Mouse (Mus musculus): ENCODE results near the gene Fa2h. TPM values are rescaled to one million over a fixed set of nuclear protein-coding genes. Genes with fewer than 3 reads are reported as not detected.
"Not testable (repeated sequence)": the region's sequence is repeated elsewhere in the genome, so short reads cannot be mapped to it uniquely, and the experiment has no call there.

Gene Fa2h
- total RNA-seq, 4 experiments from 2014 or later: 1.9 to 9.5 TPM; not detected in 2

DNA sequence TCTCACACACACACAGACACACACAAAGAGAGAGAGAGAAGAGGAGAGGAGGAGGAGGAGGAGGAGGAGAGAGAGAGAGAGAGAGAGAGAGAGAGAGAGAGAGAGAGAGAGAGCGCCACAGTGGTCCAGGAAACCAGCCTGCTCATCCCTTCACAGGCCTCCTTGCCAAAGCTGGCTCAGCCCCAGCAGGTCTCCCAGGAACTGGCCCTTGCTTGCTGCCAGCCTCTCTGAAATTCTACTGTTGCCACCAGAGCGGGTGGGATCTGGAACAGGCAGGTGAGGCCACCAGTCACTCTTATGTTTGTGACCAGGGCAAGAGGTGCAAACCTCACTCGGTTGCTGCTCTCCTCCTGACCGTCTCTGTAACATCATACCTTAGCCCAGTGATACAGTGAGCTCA, 36.2 kb downstream of the Fa2h start:
- no peak for DNase-seq

DNA sequence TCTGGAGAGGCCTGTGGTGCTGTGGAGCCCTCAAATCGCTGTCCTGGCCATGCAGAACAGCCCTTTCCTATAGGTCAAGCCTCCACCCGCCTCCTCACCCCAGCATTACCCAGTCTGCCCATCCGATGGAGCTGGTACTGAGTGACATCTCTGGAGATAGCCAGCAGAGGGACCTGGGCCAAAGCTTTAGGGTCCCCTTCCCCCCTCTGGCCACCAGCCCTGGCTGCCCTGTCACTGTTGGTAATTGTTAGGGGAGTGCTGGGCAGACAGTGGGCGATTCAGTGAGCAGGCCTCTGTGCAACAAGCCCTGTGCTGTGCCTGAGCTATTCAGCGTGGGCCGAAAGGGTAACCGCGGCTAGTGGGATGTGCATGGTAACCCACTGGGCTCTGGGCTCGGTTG, 40.1 kb downstream of the Fa2h start:
- no peak for DNase-seq

DNA sequence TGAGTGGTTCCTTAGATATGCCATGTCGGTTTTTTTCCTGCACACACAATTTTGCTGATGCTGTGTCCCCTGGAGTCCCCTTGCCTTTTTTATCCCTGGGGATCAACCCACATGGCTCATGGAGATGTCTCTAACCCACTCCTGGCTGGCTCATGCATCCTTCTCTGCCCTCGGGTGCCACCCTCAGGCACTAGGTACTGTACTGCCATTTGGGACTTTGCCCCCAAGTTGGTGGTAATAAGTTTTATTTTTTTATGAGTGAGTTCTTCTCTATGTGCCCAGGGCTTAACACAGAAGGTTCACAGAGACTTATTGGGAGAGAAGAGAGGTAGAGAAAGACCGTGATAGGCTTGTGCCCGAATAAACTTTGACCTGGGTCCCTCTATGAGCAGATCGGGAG, 41.3 kb downstream of the Fa2h start:
- DNase-seq: no peak

DNA sequence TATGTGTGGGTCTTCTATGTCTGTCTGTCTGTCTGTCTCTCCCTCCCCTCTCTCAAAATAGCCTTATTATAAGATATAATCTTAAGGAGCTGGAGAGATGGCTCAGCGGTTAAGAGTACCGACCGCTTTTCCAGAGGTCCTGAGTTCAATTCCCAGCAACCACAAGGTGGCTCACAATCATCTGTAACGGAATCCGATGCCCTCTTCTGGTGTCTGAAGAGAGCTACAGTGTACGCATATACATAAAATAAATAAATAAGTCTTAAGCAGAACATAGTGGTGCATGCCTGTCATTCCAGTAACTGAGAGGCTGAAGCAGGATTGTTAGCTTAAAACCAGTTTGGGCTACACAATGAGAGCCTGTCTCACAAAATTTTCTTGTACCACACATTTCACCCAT, 43.0 kb downstream of the Fa2h start:
- no peak for DNase-seq

DNA sequence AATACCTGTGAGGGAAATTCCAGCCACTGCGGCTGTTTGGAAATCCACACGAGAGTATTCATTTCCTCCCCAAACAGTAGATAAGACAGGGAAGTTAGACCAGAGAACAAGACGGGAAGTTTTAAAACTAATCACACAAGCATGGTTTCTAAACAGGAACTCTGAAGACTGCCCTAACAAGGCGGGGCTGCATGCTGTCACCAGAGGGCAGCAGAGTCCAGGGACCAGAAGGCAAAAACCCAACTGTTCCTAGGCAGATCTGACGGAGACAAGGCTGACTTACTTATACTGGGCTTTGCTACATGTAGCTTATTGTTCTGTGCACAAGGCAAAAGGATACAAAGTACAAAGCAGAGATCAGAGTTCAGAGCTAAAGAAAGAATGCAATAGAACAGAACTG, 50.4 kb downstream of the Fa2h start:
- peak; percentile 76 for DNase-seq

DNA sequence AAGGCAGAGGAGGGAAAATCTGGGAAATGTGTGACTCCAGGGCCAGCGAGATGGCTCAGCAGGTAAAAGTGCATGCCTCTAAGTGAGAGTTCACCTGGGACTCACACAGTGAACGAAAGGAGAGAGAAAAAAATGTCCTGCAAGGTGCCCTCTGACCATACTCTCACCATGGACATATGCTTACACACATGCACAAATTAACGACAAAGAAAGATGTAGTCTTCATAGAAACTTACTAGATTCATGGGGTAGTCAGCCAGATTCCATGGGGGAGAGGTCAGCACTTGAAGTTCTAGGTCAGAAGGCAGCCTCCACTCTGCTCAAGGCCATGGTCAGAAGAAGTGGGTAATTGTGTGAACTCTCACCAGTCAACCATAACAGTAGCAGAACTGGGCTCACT, 53.4 kb downstream of the Fa2h start:
- no peak for DNase-seq

DNA sequence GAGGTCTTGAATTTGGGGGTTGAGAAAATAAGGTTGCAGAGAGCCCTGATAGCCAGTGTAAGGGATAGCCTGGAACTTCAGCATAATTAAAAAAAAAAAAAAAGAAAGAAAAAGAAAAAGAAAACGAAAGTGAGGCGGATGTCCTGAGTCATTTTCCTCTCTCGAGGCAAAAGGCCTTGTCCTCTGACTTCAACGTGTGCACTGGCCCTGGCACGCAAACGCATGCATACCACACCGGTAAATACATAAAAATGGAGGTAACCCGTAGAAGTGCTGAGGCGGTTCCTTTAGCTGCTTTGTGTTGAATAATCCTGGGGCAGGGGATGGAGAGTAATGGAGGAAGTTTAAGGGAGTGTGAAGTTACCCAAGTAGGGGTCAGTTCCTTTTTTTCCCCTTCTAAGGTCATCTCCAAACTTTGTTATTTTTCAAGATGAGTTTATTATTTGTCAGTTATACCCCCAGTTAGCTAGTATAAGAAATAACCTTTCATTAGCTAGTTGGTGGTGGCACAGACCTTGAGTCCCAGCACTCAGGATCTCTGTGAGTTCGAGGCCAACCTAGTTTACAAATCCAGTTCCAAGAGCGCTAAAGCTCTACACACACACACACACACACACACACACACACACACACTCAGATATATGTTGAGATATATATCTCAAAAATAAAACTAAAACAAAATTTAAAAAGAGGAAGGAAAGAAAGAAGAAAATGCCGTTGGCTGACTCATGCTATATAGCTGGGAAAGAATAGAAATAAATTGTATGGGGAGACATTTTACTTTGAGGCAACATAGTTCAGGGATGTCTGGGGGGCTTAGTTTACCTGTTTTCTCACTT, 55.0 kb downstream of the Fa2h start:
- DNase-seq: peak; percentile 45

DNA sequence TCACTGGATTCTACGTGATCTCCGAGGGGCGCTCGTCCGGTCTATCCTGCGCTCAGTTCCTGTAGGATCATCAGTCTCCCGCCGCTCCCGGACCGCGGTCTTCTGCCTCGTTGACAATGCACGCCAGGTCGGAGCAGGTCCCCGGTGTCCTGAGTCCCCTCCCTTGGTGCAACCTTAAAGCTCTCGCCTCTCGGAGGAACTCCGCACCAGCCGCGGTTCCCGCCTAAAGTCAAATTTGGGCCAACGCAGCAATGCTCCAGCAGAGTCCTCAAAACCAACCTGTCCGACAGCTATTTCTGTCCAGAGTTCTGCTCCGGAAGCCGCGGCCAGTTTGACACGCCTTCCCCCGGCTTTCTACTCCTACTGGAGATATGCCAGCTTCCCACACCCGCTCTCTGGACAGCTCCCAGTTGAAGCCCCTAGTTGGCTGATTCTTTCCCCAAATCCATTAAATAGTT, 55.7 kb downstream of the Fa2h start, which contains the start of gene Mlkl:
Mlkl (minus strand) TSS at position 288 of the 458 bp plus-strand sequence.
- DNase-seq: peak; percentile 63

DNA sequence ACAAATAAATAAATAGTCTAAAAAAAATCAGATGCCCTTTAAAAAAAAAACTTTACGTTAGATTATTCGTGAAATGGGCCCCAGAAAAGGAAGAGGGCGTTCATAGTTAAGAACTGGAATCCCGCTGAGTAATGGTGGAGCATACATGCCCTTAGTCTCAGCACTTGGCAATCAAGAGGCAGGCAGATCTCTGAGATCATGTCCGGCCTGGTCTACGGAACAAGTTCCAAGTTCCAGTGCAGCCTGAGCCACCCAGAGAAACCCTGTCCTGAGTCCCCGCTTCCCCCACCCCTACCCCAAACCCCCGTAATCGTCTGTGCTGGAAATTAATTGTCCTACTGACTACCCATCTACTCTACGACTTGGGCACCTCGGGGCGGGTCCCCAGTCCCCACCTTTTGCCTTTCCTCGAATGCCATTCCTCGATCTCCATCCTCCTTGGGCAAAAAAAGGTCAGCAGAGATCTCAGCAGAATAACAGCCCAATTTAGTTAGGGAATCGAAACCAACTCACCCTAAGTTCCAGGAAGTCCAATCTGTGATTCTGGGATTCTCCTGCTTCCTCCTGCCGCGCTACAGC, 56.2 kb downstream of the Fa2h start:
- no peak for DNase-seq

DNA sequence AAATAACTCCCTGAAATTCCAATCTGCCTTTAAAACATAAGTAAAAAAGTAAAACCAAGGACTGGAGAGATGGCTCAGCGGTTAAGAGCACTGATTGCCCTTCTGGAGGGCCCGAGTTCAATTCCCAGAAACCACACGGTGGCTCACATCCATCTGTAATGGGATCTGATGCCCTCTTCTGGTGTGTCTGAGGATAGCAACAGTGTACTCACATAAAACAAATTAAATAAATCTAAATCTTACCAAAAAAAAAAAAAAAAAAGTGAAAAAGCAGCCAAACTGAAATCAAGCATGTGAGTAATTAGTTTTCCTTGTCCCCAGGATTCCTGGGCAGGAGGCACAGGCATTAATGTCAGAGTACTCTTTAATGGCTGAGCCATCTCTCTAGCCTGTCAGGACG, 56.9 kb downstream of the Fa2h start:
- DNase-seq: no peak

DNA sequence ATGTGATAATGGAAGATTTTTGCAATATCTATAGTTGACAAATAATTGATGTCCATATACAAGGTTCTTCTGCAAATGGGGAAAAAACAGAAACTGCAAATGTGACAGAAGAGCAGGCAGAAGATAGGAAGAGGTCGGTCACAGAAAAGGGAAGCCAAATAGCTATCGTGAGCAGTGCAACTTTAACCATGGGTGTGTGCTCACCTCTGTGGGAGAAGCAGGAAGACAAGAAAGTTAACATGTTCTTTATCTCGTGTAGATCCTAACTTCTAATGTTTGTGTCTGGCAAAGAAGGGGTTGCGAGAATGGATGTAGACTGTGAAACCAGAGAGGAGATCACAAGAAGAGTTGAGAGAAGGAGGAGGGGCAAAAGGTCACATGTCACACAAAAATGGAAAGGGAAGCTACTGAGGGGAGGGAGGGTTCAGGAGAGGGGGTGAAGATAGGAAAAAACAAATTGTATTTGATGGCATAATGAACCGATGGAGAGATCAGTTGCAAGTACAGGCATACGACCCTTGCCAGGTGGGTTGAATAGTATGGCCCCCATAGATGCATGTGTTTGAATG, 68.3 kb downstream of the Fa2h start:
- no peak for DNase-seq

DNA sequence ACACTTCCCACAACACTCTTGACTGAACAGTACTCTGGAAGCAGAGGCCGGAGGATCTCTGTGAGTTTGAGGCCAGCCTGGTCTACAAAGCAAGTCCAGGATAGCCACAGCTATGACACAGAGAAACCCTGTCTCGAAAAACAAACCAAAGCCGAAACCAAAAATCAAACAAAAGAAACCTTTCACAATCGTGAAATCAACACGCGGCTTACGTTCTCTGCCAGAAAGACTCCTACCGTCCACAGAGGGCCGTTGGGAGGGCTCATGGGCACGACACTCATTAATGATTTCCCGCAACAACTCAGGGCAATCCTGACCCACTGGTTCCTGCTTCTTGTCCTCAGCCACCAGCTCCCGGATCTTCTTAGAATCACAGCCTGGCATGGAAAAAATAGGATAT, 78.9 kb downstream of the Fa2h start:
- DNase-seq: no peak

DNA sequence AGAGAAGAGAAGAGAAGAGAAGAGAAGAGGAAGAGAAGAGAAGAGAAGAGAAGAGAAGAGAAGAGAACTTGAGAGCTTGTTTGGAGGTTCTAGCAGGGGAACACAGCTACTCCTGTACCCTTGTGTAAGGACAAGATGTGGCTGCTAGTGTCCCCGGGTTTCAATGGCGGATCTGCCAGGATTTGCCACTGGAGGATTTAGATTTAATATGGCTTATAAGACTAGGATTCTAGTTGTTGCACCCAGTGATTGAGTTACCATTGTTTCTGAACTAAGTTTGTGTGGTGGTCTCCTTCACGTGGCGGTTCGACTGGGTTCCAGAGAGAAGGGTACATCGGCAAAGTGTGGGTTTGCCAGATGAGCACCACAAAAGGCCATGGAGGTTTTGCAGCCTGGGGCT, 79.7 kb downstream of the Fa2h start:
- not testable (repeated sequence) for DNase-seq

DNA sequence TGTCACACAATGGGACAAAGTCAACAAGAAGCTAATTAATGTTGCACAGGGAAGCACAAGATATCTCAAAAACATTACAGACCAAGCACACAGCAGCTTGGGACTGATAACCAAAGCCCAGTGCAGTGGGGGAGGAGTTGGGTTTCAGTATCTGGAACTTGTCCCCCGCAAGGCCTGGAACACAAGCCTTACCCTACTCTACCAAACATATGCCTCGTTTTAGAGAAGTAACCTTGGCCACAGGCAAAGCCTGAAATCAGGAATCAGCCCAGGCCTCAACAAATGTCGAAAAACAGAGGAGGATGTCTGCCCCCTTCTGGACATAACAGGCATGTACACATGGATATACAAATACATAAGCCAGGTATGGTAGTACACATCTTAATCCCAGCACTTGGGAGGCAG, 80.9 kb downstream of the Fa2h start:
- DNase-seq: no peak

DNA sequence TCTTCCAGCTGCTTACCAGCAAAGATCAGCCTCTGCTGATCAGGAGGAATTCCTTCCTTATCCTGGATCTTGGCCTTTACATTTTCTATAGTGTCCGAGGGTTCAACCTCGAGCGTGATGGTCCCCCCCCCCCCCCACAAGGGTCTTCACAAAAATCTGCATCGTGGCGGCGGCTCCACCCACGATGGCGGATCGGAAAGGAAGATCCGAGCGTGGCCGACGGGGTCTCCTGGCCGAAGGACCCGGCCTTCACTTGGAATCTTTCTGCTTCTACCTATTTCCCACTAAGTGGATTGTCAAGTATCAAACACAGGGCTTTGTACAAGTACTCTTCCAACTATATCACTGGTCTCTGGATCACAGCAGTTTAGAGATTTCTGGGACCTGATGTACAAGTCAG, 83.6 kb downstream of the Fa2h start:
- DNase-seq: not testable (repeated sequence)

DNA sequence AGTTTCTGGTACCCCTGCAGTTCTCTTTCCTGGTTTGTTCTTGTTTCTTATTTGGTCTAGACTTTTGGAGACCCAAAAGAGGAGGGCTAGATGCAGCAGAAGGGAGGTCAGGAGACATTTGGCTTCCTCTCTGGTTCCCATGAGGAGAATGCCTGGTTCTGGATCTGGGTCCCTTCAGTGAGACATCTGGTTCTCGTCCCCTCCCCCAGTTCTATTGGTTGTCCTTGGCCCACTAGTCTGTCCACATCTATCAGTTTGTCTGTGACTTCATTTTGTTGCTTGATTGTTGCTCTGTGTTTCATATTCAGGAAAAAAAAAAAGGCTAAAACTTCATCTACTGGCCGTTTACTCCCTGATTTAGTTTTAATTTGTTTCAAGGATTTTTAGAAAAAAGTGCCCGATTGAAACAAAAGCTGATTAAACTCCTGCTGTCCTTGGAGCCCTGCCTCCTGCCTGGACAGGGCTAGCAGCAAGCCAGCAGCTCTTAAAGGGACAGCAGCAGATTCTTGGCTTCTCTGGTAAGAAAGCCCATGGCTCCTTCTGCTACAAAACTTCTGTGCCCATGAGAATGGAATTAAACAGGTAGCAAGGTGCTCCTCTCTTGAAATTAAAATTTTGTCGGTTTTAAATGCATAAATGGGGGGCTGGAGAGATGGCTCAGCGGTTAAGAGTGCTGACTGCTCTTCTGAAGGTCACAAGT, 88.4 kb downstream of the Fa2h start:
- peak; percentile 56 for DNase-seq

DNA sequence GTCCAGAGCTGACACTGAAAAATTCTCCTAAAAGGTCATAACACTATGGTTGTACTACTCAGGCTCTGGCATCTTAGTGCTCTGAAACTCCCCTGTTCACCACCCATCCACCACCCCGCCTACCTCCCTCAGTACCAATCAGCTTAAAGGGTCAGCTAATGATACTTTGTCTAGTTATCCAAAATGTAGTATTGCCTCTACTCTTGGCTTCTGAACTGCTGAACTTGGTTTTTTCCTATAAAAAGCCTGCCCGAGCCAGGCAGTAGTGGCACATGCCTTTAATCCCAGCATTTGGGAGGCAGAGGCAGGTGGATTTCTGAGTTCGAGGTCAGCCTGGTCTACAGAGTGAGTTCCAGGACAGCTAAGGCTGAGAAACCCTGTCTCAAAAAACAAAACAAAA, 89.3 kb downstream of the Fa2h start:
- DNase-seq: no peak

DNA sequence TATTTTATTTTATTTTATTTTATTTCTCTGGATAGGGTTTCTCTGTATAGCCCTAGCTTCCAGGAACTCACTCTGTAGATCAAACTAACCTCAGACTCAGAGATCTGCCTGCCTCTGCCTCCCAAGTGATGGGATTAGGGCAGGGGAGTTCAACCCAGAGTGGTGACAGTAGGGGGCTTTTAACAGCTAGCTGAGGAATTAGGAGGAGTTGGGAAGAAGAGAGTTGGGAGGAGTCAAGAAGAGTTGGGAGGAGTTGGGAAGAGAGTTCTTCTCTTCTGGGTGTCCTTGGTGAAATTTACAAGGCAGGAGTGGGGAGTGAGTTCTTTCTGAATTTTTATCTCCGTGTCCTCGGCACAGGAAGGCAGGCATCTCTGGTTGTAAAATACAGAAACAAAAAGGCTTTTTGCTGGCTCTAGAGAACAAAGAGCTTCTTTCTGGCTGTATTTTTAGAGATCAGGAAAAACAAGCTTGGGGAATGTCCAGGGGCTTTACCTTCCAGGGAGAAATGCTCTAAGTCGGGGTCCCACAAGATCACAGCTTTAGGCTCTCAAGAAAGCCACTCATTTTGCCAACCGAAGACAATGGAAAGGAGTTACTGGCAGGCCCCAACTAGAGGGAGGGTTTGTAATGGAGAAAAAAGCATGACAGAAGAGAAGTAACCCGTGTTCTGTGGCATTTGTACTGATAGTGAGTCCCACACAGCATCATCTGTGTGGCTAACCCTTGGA, 90.4 kb downstream of the Fa2h start:
- DNase-seq: not testable (repeated sequence)

DNA sequence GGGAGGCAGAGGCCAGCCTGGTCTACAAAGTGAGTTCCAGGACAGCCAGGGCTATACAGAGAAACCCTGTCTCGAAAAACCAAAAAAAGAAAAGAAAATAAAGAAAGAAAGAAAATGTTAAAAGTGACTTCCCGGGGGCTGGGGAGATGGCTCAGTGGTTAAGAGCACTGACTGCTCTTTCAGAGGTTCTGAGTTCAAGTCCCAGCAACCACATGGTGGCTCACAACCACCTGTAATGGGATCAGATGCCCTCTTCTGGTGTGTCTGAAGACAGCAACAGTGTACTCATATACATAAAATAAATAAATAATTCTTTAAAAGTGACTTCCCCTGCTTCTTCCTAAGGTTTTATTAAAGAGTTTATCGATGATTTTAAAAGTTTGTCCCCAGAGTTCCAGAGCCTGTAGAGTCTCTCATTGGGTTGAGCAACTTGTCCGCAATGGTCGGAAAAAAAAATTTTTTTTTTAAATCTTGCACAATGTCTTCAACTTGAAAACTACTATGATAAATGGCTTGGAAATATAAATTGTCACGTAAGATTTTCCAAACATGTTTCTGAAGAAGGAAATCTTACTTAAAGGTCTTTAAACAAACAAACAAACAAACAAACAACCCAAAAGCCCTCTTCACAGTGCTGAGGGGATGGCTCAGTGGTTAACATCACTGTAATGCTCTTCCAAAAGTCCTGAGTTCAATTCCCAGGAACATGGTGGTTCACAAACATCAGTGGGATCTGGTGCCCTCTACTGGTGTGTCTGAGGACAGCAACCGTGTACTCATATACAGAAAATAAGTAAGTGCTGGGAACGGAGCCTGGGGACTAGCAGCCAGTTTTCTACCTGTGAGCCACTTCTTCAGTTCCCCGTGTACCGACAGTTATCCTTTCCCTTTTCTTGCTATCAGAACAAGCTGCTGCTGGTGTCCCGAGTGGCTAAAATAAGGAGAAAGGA, 92.8 kb downstream of the Fa2h start:
- no peak for DNase-seq

DNA sequence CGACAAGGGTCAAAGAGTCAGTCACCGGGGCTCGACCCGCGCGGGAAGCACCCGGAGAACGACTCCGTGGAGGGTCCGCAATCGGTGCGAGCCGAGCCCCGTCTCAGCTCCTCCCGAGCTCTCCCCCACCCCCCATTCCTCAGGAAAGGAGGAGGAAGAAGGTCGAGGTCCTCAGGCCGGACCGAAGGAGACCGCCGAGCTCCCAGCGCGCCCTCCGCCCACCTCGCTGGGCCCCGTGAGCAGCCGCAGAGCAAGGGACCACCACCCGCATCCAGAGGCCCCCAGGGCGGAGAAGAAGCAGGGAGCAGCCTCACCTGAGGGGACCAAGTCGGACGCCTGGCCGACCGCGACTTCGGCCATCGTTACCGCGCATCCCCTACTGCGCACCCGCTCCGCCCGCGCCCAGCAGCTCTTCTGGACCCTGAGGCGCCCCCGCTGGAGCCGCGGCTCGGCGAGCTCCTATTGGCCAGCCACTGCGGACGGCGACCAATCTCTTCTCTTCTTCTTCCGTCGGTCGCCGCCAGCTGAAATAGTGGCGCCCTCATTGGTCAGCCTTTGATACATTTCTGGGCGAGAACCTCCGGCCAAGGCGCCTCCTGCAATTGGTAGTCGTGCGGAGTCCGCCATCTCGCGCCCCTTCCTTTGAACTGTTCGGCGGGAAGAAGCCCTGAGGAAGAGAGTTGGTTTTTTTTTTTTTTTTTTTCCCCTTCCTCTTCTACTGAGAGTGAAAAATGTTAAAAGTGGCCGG, 93.6 kb downstream of the Fa2h start, which contains the start of gene Rfwd3:
Rfwd3 (minus strand) TSS at position 402 of the 748 bp plus-strand sequence.
- DNase-seq: peak; percentile 97
